Mouse (Mus musculus) hindbrain, embryonic 16.5 days (tissue): ENCODE data around the gene Mvb12b. TPM values are rescaled to one million over a fixed set of nuclear protein-coding genes. Genes with fewer than 3 reads are reported as not detected.

Experiments
- ATAC-seq: fragments of 200-750 bp; cut with Nextera tagmentation; 2 replicates; pipeline ENCODE4 v1.8.0; 2017; ENCODE audit warnings: moderate TSS enrichment, moderate library complexity
- H3K27ac ChIP-seq: fragments of 300-500 bp; sonication (generic); 2 replicates; pipeline ENCODE4 v1.5.1; 2014; ENCODE audit warnings: low read depth, mild to moderate bottlenecking, control low read depth, low read length, moderate library complexity
- H3K27me3 ChIP-seq: fragments of 300-500 bp; sonication (generic); replicated peaks from 2 replicates; pipeline ENCODE4 v1.6.1; 2014; ENCODE audit warnings: low read length; ENCODE audit not compliant: control insufficient read depth, insufficient read depth
- H3K36me3 ChIP-seq: fragments of 300-500 bp; sonication (generic); 2 replicates; pipeline ENCODE4 v1.6.1; 2014; ENCODE audit warnings: mild to moderate bottlenecking, low read length, moderate library complexity, mixed read lengths; ENCODE audit not compliant: control insufficient read depth, insufficient read depth
- H3K4me1 ChIP-seq: fragments of 300-500 bp; sonication (generic); 2 replicates; pipeline ENCODE4 v1.6.1; 2014; ENCODE audit warnings: low read depth, low read length; ENCODE audit not compliant: control insufficient read depth, insufficient read depth
- H3K4me2 ChIP-seq: fragments of 300-500 bp; sonication (generic); 2 replicates; pipeline ENCODE4 v1.6.1; 2014; ENCODE audit warnings: mild to moderate bottlenecking, low read length, control low read depth, moderate library complexity
- H3K4me3 ChIP-seq: fragments of 300-500 bp; sonication (generic); 2 replicates; pipeline ENCODE4 v1.5.1; 2014; ENCODE audit warnings: mild to moderate bottlenecking, low read length, control low read depth, moderate library complexity
- H3K9ac ChIP-seq: fragments of 300-500 bp; sonication (generic); 2 replicates; pipeline ENCODE4 v1.6.1; 2014; ENCODE audit warnings: low read depth, mild to moderate bottlenecking, control low read depth, low read length, moderate library complexity
- H3K9me3 ChIP-seq: fragments of 300-500 bp; sonication (generic); 2 replicates; pipeline ENCODE4 v1.6.1; 2014; ENCODE audit warnings: mild to moderate bottlenecking, low read length, moderate library complexity; ENCODE audit not compliant: control insufficient read depth
- WGBS: fragments of 180-500 bp; shearing (Covaris S2); extraction: QIAGEN DNeasy Blood & Tissue Kit; methylation state at CpG from one replicate; pipeline ENCODE4 v1.1.7; 2014; 5-methylcytosine and 5-hydroxymethylcytosine counted together
- polyA plus RNA-seq: library from polyadenylated mRNA; unstranded; fragments of >200 nt; fragmentation: Nextera tagmentation; extraction: Ambion mirVana; gene quantifications from 2 replicates; pipeline ENCODE4 v1.2.1, GENCODE M21; 2015

Mvb12b gene
- polyA plus RNA-seq, 1 experiment from 2014 or later: 46.5 TPM

DNA sequence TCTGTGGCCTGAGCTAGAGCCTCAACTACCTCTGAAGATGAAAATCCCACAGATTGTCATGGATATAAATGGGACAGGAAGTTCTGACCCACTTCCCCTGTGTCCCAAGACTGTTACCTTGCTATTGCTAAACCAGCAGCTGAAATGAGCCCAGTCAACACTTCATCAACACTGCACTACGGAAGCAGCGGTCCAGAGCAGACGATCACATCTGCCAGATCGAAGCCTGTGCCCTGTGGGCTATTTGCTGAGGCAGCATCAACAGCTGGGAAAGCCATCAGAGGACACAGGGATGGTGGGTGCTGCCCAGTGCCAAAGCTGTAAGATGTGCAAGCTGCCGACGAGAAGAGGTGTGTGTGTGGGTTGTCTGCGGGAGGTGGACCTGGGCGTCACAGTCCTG, 86.4 kb downstream of the Mvb12b start:
- Histone ChIP-seq H3K9me3 (no peaks in the 10 kb centered on the region), H3K9ac (no peak overlapping the region; the same call in 1 of the 2 replicates), H3K4me2 (no peak overlapping the region), H3K27ac (no peak overlapping the region; the same call in 1 of the 2 replicates), H3K4me3 (no peak overlapping the region), H3K36me3 (peaks cover 9% of the 10 kb centered on the region), H3K4me1 (peaks cover 4% of the 10 kb centered on the region; the same call in 1 of the 2 replicates), H3K27me3 (no peaks in the 10 kb centered on the region)
- WGBS: 73% methylated on average over 8 of the region's 8 CpGs
- no peak for ATAC-seq

DNA sequence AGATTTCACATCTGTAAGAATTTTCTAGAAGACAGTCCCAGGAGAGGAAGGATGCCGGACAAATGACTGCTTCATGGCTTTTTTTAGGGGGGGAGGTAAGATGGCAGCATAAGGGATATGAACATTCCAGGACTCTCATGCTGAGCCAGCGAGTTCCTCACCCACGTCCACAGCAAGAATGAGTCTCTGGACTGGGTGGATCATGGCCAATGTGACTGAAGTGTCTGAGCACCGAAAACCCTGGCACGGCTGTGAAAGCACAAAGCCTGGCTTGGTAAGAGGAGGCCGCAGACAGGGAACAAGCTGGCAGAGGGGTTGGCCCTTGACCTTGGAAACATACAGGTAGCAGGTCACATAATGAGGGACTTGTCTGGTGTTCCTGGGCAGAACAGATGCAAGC, 87.5 kb downstream of the Mvb12b start:
- Histone ChIP-seq H3K9ac (no peak overlapping the region), H3K4me1 (peaks cover 11% of the 10 kb centered on the region), H3K27ac (no peak overlapping the region), H3K4me3 (no peak overlapping the region), H3K4me2 (no peak overlapping the region), H3K9me3 (no peaks in the 10 kb centered on the region), H3K27me3 (no peaks in the 10 kb centered on the region), H3K36me3 (peaks cover 9% of the 10 kb centered on the region)
- ATAC-seq: no peak
- 88% methylated on average over 6 of the region's 6 CpGs for WGBS

DNA sequence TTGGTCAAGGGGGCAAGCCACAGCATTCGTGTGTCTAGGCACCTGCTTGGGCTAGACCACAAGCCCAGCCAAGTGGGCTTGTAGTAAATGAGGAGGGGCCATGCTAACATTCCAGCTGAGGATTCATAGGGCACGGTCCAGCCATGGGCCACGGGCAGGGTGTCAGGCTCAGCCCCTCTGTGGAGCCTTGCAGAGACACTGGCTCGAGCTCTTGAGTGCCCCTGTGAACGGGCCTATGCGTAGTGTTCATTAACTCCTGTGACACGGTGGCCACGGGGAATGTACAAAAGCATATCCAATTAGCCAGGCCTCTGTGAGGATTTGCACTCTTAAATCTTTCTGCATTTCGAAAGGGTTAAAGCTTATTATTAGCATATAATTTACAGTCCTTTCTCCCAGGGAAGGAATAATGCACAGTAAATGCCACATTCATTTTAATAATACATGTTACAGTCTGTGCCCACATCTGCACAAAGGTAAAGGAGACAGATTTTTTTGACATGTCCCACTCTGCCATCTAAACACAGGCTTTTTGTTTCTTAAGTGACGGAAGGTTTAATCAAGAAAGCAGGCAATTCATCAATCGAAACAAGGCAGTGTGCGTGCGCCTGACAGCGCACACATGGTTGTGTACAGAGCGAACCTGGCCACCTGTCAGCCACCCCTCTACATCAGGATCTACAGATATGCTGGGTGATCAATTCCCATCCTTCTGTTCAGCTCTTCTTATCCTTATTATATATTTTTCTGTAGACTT, 91.9 kb downstream of the Mvb12b start:
- peak overlapping the region; percentile 37 for H3K27ac ChIP-seq
- no peak overlapping the region for H3K4me3 ChIP-seq
- no peaks in the 10 kb centered on the region for H3K9me3 ChIP-seq
- peaks cover 22% of the 10 kb centered on the region for H3K4me1 ChIP-seq
- H3K36me3 ChIP-seq: no peaks in the 10 kb centered on the region; the same call in 1 of the 2 replicates
- ATAC-seq: 0 out of 2 replicates have a peak, but pooled peaks have one; percentile 24
- 45% methylated on average over 15 of the region's 15 CpGs for WGBS
- H3K4me2 ChIP-seq: no peak overlapping the region
- no peak overlapping the region for H3K9ac ChIP-seq
- H3K27me3 ChIP-seq: no peaks in the 10 kb centered on the region

DNA sequence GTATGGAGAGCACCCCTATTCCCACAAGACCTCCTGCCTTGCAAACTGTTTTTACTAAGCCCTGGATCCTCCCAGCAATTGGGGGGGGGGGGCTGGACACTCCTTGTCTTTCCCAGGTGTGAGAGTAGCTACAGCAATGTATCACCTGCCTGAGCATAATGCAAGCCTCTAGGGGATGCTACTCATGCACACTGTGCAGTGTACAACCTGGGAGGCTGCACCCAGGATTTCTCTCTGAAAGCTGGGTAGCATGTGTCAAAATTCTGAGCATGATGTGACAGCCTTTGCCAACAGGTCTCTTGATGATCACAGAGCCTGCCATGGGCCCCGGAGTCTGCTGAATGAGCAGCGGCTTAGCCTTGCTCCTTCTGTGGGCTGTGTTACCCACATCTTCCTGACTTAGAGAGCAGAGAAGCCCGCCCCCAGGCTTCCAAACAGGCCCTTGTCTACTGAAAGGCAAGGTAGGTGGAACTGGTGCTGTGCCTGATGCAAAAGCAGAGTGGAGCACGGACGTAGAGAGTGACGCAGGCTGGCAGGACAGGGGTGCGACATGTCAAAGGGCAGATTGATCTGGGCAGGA, 92.7 kb downstream of the Mvb12b start:
- H3K27me3 ChIP-seq: no peaks in the 10 kb centered on the region
- H3K4me1 ChIP-seq: peaks cover 28% of the 10 kb centered on the region
- H3K9me3 ChIP-seq: no peaks in the 10 kb centered on the region
- H3K27ac ChIP-seq: peak overlapping the region; percentile 61
- peaks cover 2% of the 10 kb centered on the region; the same call in 1 of the 2 replicates for H3K36me3 ChIP-seq
- 82% methylated on average over 7 of the region's 7 CpGs for WGBS
- no peak overlapping the region for H3K4me2 ChIP-seq
- no peak overlapping the region for H3K9ac ChIP-seq
- no peak overlapping the region for H3K4me3 ChIP-seq
- ATAC-seq: no peak

DNA sequence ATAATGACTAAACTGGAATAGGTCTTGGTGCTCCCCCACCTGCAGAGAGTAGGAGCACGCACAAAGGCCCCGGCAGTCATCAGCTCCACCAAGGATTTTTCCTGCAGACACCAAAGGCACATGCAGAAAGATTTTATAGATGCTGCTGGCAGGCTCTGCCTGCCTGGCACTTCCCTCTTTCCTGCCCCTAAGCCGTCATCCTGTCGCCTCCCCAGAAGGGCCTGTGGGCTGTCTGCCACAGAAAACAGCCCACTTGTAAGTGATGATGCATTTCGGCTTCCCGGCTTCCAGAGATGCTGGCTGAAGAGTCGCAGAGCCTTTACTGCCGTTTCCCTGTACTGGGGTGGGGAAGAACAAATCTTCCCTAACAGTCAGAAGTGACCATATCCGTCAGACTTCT, 93.3 kb downstream of the Mvb12b start:
- H3K4me3 ChIP-seq: no peak overlapping the region
- no peak; the same call in 1 of the 2 replicates for ATAC-seq
- peak overlapping the region; percentile 15; the same call in 1 of the 2 replicates for H3K9ac ChIP-seq
- 42% methylated on average over 9 of the region's 9 CpGs for WGBS
- H3K27ac ChIP-seq: peak overlapping the region; percentile 61
- H3K36me3 ChIP-seq: peaks cover 2% of the 10 kb centered on the region; the same call in 1 of the 2 replicates
- no peaks in the 10 kb centered on the region for H3K27me3 ChIP-seq
- H3K4me2 ChIP-seq: no peak overlapping the region
- peaks cover 32% of the 10 kb centered on the region for H3K4me1 ChIP-seq
- H3K9me3 ChIP-seq: no peaks in the 10 kb centered on the region

DNA sequence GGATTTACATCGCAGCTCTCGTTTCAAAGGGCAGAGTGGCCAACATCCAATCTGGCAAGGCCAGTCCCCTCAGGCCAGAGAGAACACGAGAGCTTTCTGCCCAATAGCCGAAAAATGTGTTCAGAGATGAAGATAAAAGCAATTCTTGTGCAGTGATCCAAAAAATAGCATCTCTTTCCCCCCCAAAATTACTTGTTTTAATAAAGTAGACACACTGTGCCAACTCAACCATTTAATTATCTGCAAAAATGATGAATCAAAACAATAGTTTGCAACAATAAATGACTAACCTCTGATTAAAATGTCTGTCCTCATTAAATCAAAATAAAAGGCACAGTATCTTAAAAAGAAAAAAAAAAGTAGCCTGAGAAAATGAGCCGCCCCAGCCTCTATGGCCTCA, 97.4 kb downstream of the Mvb12b start:
- no peak for ATAC-seq
- H3K9ac ChIP-seq: no peak overlapping the region
- no peaks in the 10 kb centered on the region for H3K27me3 ChIP-seq
- H3K36me3 ChIP-seq: peaks cover 2% of the 10 kb centered on the region; the same call in 1 of the 2 replicates
- H3K4me2 ChIP-seq: no peak overlapping the region
- WGBS: 40% methylated on average over 5 of the region's 5 CpGs
- no peak overlapping the region for H3K4me3 ChIP-seq
- no peaks in the 10 kb centered on the region for H3K9me3 ChIP-seq
- H3K27ac ChIP-seq: peak overlapping the region; percentile 50
- H3K4me1 ChIP-seq: peaks cover 51% of the 10 kb centered on the region

DNA sequence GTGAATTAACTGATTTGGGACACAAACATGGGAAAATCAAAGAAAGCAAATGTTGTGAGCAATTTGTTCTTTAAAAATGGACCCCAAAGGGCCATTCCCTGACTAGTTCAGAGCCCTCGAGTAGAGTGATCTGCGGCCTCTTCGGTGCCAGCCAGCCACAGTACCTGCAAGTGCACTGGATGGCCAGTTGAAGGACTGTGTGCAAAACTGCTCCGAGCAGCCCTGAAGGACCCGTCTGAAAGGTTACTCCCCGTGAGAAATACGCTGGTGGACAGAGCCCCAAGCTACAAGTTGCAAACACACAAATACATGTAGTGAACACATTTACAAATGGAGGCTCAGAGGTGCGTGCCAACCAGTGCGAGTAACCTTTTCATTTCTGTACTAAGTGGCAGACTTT, 98.0 kb downstream of the Mvb12b start:
- peaks cover 47% of the 10 kb centered on the region for H3K4me1 ChIP-seq
- 38% methylated on average over 9 of the region's 9 CpGs for WGBS
- H3K36me3 ChIP-seq: peaks cover 2% of the 10 kb centered on the region; the same call in 1 of the 2 replicates
- ATAC-seq: no peak
- H3K9me3 ChIP-seq: no peaks in the 10 kb centered on the region
- no peaks in the 10 kb centered on the region for H3K27me3 ChIP-seq
- no peak overlapping the region for H3K4me2 ChIP-seq
- H3K9ac ChIP-seq: peak overlapping the region; percentile 2; the same call in 1 of the 2 replicates
- no peak overlapping the region for H3K4me3 ChIP-seq
- peak overlapping the region; percentile 13 for H3K27ac ChIP-seq

DNA sequence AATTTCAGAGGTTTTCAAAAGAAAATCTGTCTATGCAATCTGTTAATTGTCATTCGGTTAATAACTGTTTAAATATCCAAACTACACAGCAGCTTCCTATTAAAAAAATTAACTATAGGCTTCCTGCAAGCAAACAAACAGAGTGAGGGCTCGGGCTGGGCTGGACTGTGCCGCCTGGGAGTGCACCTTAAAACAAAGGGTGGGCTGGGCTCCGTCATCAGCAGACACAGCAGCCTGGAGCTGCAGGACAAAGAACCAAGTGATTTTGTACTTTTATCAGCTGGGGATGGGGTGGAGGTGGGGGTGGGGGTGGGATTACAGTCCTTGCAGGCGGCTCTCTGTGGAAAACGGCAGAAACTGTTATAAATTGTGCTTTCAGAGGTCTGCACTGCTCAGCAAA, 98.5 kb downstream of the Mvb12b start:
- WGBS: 22% methylated on average over 6 of the region's 6 CpGs
- Histone ChIP-seq H3K9me3 (no peaks in the 10 kb centered on the region), H3K4me1 (peaks cover 43% of the 10 kb centered on the region), H3K4me3 (no peak overlapping the region), H3K36me3 (peaks cover 2% of the 10 kb centered on the region; the same call in 1 of the 2 replicates), H3K27ac (peak overlapping the region; percentile 13), H3K27me3 (no peaks in the 10 kb centered on the region), H3K9ac (no peak overlapping the region), H3K4me2 (no peak overlapping the region)
- ATAC-seq: no peak

DNA sequence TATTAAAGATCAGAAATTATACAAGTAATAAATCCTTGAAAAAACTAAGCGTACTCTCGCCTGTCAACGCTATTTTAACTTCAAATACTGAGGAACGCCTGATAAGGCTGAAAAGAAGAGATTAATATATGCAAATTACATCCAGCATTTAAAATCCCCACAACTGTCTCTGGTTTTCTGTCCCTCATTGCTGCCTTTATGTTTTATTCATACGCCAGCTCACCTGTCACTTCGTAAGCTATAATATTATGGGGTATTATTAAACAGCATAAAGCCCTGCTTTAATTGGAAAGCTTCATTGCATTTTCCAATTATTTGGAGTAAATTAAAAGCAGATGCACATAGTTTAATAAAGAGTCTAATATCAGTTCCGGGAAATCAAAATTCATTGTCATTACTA, 98.9 kb downstream of the Mvb12b start:
- WGBS: 45% methylated on average over 7 of the region's 7 CpGs
- no peak for ATAC-seq

More for the DNA sequence above, 98.9 kb downstream of the Mvb12b start:
- Histone ChIP-seq H3K9me3 (no peaks in the 10 kb centered on the region), H3K4me1 (peaks cover 38% of the 10 kb centered on the region), H3K27ac (no peak overlapping the region), H3K9ac (no peak overlapping the region), H3K27me3 (no peaks in the 10 kb centered on the region), H3K36me3 (peaks cover 2% of the 10 kb centered on the region; the same call in 1 of the 2 replicates), H3K4me3 (no peak overlapping the region), H3K4me2 (no peak overlapping the region)
